In the genomic region with DNA sequence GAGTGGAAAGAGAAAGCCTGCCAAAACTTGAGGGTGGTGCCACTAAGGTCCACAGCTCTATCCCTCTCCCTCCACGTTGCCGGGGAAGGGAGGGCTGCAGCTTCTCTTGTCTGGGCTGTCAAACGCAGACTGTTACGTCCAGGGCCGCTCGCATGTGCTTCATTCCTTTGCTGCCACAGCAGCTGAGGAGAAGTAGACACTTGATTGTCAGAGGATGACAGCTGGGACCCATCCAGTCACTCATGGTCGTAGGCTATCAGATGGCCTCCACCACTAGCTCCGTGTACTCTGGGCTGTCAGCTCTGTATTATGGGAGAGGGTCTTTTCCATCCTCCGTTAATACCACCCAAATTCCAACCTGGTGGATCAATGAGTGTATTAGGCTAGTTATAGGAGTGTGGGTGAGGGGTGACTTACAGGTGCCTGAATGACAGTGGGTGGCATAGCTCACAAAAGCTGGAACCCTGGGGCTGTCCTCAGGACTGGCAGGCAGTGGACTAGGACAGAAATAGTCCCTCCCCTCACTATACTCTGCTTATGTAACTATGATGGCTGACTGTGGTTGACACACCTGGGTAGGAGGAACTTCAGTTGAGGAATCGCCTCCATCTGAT, we compare ENCODE assay signal across 24 mouse cellular contexts. TPM values are rescaled to one million over a fixed set of nuclear protein-coding genes. Genes with fewer than 3 reads are reported as not detected.
DNase-seq lines count a peak whose midpoint lies in the region; ATAC-seq and TF ChIP-seq lines count a peak whose summit lies in the region.
"Had no signal": no experiment of that assay in that cellular context is flagged by ENCODE, and none has a peak within 500 bp of the region (broad histone marks: within the 10 kb centered on the region; RNA-seq: fewer than 3 reads in every experiment).

No protein-coding gene starts in this region.

- no peaks in the 10 kb centered on the region for H3K4me1 ChIP-seq in embryonic facial prominence, embryonic 14.5 days (ENCODE audit: control insufficient read depth, insufficient read depth, low read length)
- no peaks in the 10 kb centered on the region for H3K4me1 ChIP-seq in embryonic facial prominence, embryonic 10.5 days
- no peaks in the 10 kb centered on the region; the same call in 1 of the 2 replicates for H3K4me1 ChIP-seq in liver, embryonic 11.5 days (replicated peaks; ENCODE audit: control insufficient read depth, insufficient read depth, low read length)
- H3K4me1 ChIP-seq in stomach, postnatal 0 days (replicated peaks; ENCODE audit: control insufficient read depth, insufficient read depth), result no peaks in the 10 kb centered on the region
- H3K4me1 ChIP-seq: embryonic facial prominence, embryonic 13.5 days; forebrain, embryonic 10.5 days had no signal

- no peak for TF ChIP-seq CTCF in stomach, postnatal 0 days (IDR thresholded peaks at IDR 0.05; ENCODE audit: low read depth)

- H3K27me3 ChIP-seq in embryonic facial prominence, embryonic 14.5 days (replicated peaks; ENCODE audit: control insufficient read depth, insufficient read depth, low read length), result no peaks in the 10 kb centered on the region
- no peaks in the 10 kb centered on the region for H3K27me3 ChIP-seq in embryonic facial prominence, embryonic 10.5 days (replicated peaks; ENCODE audit: low read depth, poor library complexity, severe bottlenecking)
- H3K27me3 ChIP-seq in liver, embryonic 11.5 days (replicated peaks; ENCODE audit: control insufficient read depth, insufficient read depth, low read length), result no peaks in the 10 kb centered on the region; the same call in 1 of the 2 replicates
- H3K27me3 ChIP-seq in stomach, postnatal 0 days (ENCODE audit: control insufficient read depth, insufficient read depth, low read length), result no peaks in the 10 kb centered on the region; the same call in 1 of the 2 replicates
- H3K27me3 ChIP-seq: embryonic facial prominence, embryonic 13.5 days; hindbrain, embryonic 12.5 days had no signal

- H3K9me3 ChIP-seq in embryonic facial prominence, embryonic 14.5 days (ENCODE audit: control insufficient read depth, low read length), result no peaks in the 10 kb centered on the region
- no peaks in the 10 kb centered on the region for H3K9me3 ChIP-seq in embryonic facial prominence, embryonic 10.5 days
- H3K9me3 ChIP-seq in liver, embryonic 11.5 days (ENCODE audit: control insufficient read depth, low read length), result no peaks in the 10 kb centered on the region
- H3K9me3 ChIP-seq in stomach, postnatal 0 days (ENCODE audit: control insufficient read depth, low read length), result no peaks in the 10 kb centered on the region
- H3K9me3 ChIP-seq: embryonic facial prominence, embryonic 13.5 days; forebrain, embryonic 10.5 days; G1E; hindbrain, embryonic 12.5 days had no signal

- H3K27ac ChIP-seq in embryonic facial prominence, embryonic 14.5 days (replicated peaks; ENCODE audit: low read depth, low read length), result no peak overlapping the region
- no peak overlapping the region for H3K27ac ChIP-seq in embryonic facial prominence, embryonic 10.5 days (replicated peaks)
- no peak overlapping the region for H3K27ac ChIP-seq in liver, embryonic 11.5 days (ENCODE audit: low read depth, low read length)
- H3K27ac ChIP-seq in stomach, postnatal 0 days (replicated peaks), result no peak overlapping the region
- H3K27ac ChIP-seq: embryonic facial prominence, embryonic 13.5 days; forebrain, embryonic 10.5 days; gastrocnemius, adult 2 months; hindbrain, embryonic 12.5 days had no signal

- no peak overlapping the region for H3K4me3 ChIP-seq in embryonic facial prominence, embryonic 14.5 days (ENCODE audit: low read depth, low read length)
- no peak overlapping the region for H3K4me3 ChIP-seq in embryonic facial prominence, embryonic 10.5 days
- H3K4me3 ChIP-seq in liver, embryonic 11.5 days (ENCODE audit: low read depth, low read length), result no peak overlapping the region
- H3K4me3 ChIP-seq in stomach, postnatal 0 days (ENCODE audit: low read depth, low read length), result no peak overlapping the region
- H3K4me3 ChIP-seq: embryonic facial prominence, embryonic 13.5 days; erythroblast, embryonic 14.5 days; forebrain, embryonic 10.5 days; gastrocnemius, adult 2 months; hindbrain, embryonic 12.5 days had no signal

- peak; percentile 53 for DNase-seq in embryonic facial prominence, embryonic 14.5 days (ENCODE audit: low spot score)
- DNase-seq in embryonic facial prominence, embryonic 10.5 days (ENCODE audit: low spot score), result no peak
- DNase-seq in liver, embryonic 11.5 days (ENCODE audit: low spot score), result no peak
- DNase-seq in liver, result no peak
- peak; percentile 26 for DNase-seq in lung, postnatal 36 days
- no peak for DNase-seq in lung, adult 18-20 months
- DNase-seq in stomach, postnatal 0 days (ENCODE audit: low spot score), result no peak
- DNase-seq in cerebellum, postnatal 14 days, result no peak
- DNase-seq: adrenal gland, adult 8-10 months; adrenal gland, postnatal 36 days; B cell, adult 2 months; cerebellum, adult 2 months; cerebellum, postnatal 25 days; gastrocnemius, adult 2 months; gastrocnemius, postnatal 25 days; heart, postnatal 10 days; heart, postnatal 4 days had no signal

- 69% methylated on average over 10 of the region's 10 CpGs for WGBS in embryonic facial prominence, embryonic 14.5 days
- WGBS in embryonic facial prominence, embryonic 10.5 days, result 83% methylated on average over 10 of the region's 10 CpGs
- 75% methylated on average over 10 of the region's 10 CpGs for WGBS in liver, embryonic 11.5 days
- 78% methylated on average over 10 of the region's 10 CpGs for WGBS in stomach, postnatal 0 days

- H3K36me3 ChIP-seq in embryonic facial prominence, embryonic 14.5 days (ENCODE audit: control insufficient read depth, insufficient read depth, low read length), result no peaks in the 10 kb centered on the region
- H3K36me3 ChIP-seq in embryonic facial prominence, embryonic 10.5 days (replicated peaks), result no peaks in the 10 kb centered on the region
- no peaks in the 10 kb centered on the region for H3K36me3 ChIP-seq in liver, embryonic 11.5 days (ENCODE audit: control insufficient read depth, insufficient read depth, low read length)
- no peaks in the 10 kb centered on the region for H3K36me3 ChIP-seq in stomach, postnatal 0 days (ENCODE audit: control insufficient read depth, insufficient read depth, low read length)
- H3K36me3 ChIP-seq: embryonic facial prominence, embryonic 13.5 days; forebrain, embryonic 10.5 days; G1E; hindbrain, embryonic 12.5 days had no signal

- no peak overlapping the region for H3K9ac ChIP-seq in embryonic facial prominence, embryonic 14.5 days (ENCODE audit: low read depth, low read length)
- H3K9ac ChIP-seq in liver, embryonic 11.5 days (ENCODE audit: low read depth, low read length), result 0 out of 2 replicates have a peak overlapping the region, but pooled peaks have one; percentile 6
- H3K9ac ChIP-seq in stomach, postnatal 0 days (ENCODE audit: low read length), result no peak overlapping the region
- H3K9ac ChIP-seq: embryonic facial prominence, embryonic 13.5 days; hindbrain, embryonic 12.5 days had no signal

- no peak for TF ChIP-seq EP300 in stomach, postnatal 0 days (optimal IDR thresholded peaks at IDR 0.05)

- ATAC-seq in embryonic facial prominence, embryonic 14.5 days (ENCODE audit: low read depth), result peak; percentile 69
- ATAC-seq in liver, embryonic 11.5 days (replicated peaks; ENCODE audit: low FRiP score), result no peak
- ATAC-seq in stomach, postnatal 0 days (ENCODE audit: low FRiP score, low TSS enrichment), result peak; percentile 32; the same call in 1 of the 2 replicates
- ATAC-seq: CD4-positive, CD25-positive, alpha-beta regulatory T cell, adult 4 months; forebrain, embryonic 14.5 days had no signal

- H3K4me2 ChIP-seq in embryonic facial prominence, embryonic 14.5 days (ENCODE audit: low read depth, low read length), result no peak overlapping the region
- H3K4me2 ChIP-seq in liver, embryonic 11.5 days, result no peak overlapping the region
- no peak overlapping the region for H3K4me2 ChIP-seq in stomach, postnatal 0 days (replicated peaks; ENCODE audit: low read depth)
- H3K4me2 ChIP-seq: embryonic facial prominence, embryonic 13.5 days; hindbrain, embryonic 12.5 days had no signal

RNA-seq across cellular contexts. Expression of gene Hdac11, which starts 19.0 kb away (rescaled TPM):
- polyA plus RNA-seq in embryonic facial prominence, embryonic 14.5 days (2014; fragmentation: Nextera tagmentation; extraction: Ambion mirVana), result 15.4 and 15.7 TPM in 2 replicates
- polyA plus RNA-seq in embryonic facial prominence, embryonic 10.5 days (2016; fragmentation: Nextera tagmentation; extraction: Ambion mirVana), result 8.6 and 9.8 TPM in 2 replicates
- polyA plus RNA-seq in liver, embryonic 11.5 days (2014; fragmentation: Nextera tagmentation; extraction: Ambion mirVana), result 7.1 and 7.2 TPM in 2 replicates
- 6.5 and 7.1 TPM in 2 replicates for polyA plus RNA-seq in stomach, postnatal 0 days (2015; fragmentation: Nextera tagmentation; extraction: Ambion mirVana)

RNA-seq across cellular contexts. Expression of gene Nup210, which starts 20.8 kb away (rescaled TPM):
- polyA plus RNA-seq in embryonic facial prominence, embryonic 14.5 days (2014; fragmentation: Nextera tagmentation; extraction: Ambion mirVana), result 13.1 and 16.2 TPM in 2 replicates
- 15.8 and 17.3 TPM in 2 replicates for polyA plus RNA-seq in embryonic facial prominence, embryonic 10.5 days (2016; fragmentation: Nextera tagmentation; extraction: Ambion mirVana)
- 53.5 and 58.3 TPM in 2 replicates for polyA plus RNA-seq in liver, embryonic 11.5 days (2014; fragmentation: Nextera tagmentation; extraction: Ambion mirVana)
- polyA plus RNA-seq in stomach, postnatal 0 days (2015; fragmentation: Nextera tagmentation; extraction: Ambion mirVana), result 2.2 and 2.4 TPM in 2 replicates

Comparison
In these comparisons a context has a peak if more than half of its experiments do, and no peak if none do; other contexts are left out.
1. DNase-seq: peak in embryonic facial prominence, embryonic 14.5 days (single experiment) and lung, postnatal 36 days (single experiment); none in embryonic facial prominence, embryonic 10.5 days (single experiment), liver, embryonic 11.5 days (single experiment), liver (single experiment), lung, adult 18-20 months (0 of 2), stomach, postnatal 0 days (single experiment) and cerebellum, postnatal 14 days (0 of 2).